Mouse (Mus musculus) forebrain, embryonic 16.5 days (tissue): ENCODE measurements at regions not wholly inside any gene's neighbourhood (a gene's known extent, or its start where the extent isn't known, plus 50 kb on each side); places are given as distances from the start of the nearest gene placed in this dataset.

Source experiments
- ATAC-seq: fragments of 200-750 bp; cut with Nextera tagmentation; 2 replicates; pipeline ENCODE4 v1.8.0; 2017; ENCODE audit warnings: mild to moderate bottlenecking, moderate library complexity
- H3K27ac ChIP-seq: fragments of 300-500 bp; sonication (generic); 2 replicates; pipeline ENCODE4 v1.5.1; 2014; ENCODE audit warnings: low read length, control low read depth
- H3K27me3 ChIP-seq: fragments of 300-500 bp; sonication (generic); replicated peaks from 2 replicates; pipeline ENCODE4 v1.6.1; 2014; ENCODE audit warnings: low read length; ENCODE audit not compliant: control insufficient read depth, insufficient read depth
- H3K36me3 ChIP-seq: fragments of 300-500 bp; sonication (generic); 2 replicates; pipeline ENCODE4 v1.6.1; 2014; ENCODE audit not compliant: control insufficient read depth, insufficient read depth
- H3K4me1 ChIP-seq: fragments of 300-500 bp; sonication (generic); replicated peaks from 2 replicates; pipeline ENCODE4 v1.6.1; 2014; ENCODE audit warnings: low read length; ENCODE audit not compliant: control insufficient read depth, insufficient read depth
- H3K4me2 ChIP-seq: fragments of 300-500 bp; sonication (generic); 2 replicates; pipeline ENCODE4 v1.6.1; 2014; ENCODE audit warnings: mild to moderate bottlenecking, low read length, control low read depth
- H3K4me3 ChIP-seq: fragments of 300-500 bp; sonication (generic); replicated peaks from 2 replicates; pipeline ENCODE4 v1.5.1; 2014; ENCODE audit warnings: mild to moderate bottlenecking, low read length, control low read depth
- H3K9ac ChIP-seq: fragments of 300-500 bp; sonication (generic); replicated peaks from 2 replicates; pipeline ENCODE4 v1.6.1; 2014; ENCODE audit warnings: low read depth, low read length, control low read depth
- H3K9me3 ChIP-seq: fragments of 300-500 bp; sonication (generic); 2 replicates; pipeline ENCODE4 v1.6.1; 2016; ENCODE audit warnings: low read length; ENCODE audit not compliant: control insufficient read depth
- WGBS: fragments of 180-500 bp; shearing (Covaris S2); extraction: QIAGEN DNeasy Blood & Tissue Kit; methylation state at CpG from one replicate; pipeline ENCODE4 v1.1.7; 2014; 5-methylcytosine and 5-hydroxymethylcytosine counted together

DNA sequence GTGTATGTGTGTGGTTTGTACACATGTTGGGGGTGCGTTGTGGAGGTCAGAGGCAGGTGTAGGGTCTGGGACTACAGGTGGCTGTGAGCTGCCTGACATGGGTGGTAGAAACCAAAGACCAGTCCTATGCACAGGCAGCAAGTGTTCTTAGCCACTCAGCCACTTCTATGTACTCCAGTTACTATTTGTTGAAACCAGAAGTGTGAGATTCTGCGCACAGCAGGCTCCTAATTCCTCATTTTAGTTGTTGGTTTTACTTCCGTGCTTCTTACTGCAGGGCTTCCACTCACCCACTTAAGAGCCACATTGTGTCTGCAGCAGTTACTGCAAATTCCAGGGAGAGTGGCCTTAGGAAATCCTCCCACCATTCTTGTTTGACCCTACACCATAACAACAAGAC lies 208.0 kb upstream of the Runx1 start:
- H3K4me3 ChIP-seq: no peak overlapping the region
- ATAC-seq: no peak
- H3K4me2 ChIP-seq: no peak overlapping the region
- no peak overlapping the region for H3K27ac ChIP-seq
- no peaks in the 10 kb centered on the region for H3K4me1 ChIP-seq
- no peak overlapping the region for H3K9ac ChIP-seq
- H3K36me3 ChIP-seq: no peaks in the 10 kb centered on the region
- 81% methylated on average over 3 of the region's 3 CpGs for WGBS
- no peaks in the 10 kb centered on the region for H3K27me3 ChIP-seq
- H3K9me3 ChIP-seq: no peaks in the 10 kb centered on the region

DNA sequence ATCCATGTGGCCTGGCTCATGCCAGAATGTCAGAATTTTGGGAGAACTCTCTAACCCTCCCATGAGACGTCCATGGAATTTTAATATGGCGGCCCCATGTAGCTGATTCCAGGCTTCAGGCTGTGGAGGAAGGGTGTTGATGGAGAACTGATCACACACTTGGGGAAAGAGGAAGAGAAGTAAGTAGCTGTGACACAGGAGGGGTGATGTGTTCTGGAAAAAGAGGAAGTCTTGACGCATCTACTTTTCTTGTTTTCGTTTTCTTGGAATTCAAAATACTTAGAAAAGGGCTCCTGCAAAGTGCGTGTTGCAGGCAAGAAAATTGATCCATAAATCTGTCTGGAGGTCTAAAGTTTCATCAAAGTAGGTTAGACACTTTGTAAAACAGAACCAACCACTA lies 205.7 kb upstream of the Runx1 start:
- WGBS: 91% methylated on average over 5 of the region's 5 CpGs
- ATAC-seq: no peak
- Histone ChIP-seq H3K9ac (no peak overlapping the region), H3K27me3 (no peaks in the 10 kb centered on the region), H3K9me3 (no peaks in the 10 kb centered on the region), H3K4me3 (no peak overlapping the region), H3K4me1 (no peaks in the 10 kb centered on the region), H3K36me3 (no peaks in the 10 kb centered on the region), H3K27ac (no peak overlapping the region), H3K4me2 (no peak overlapping the region)

DNA sequence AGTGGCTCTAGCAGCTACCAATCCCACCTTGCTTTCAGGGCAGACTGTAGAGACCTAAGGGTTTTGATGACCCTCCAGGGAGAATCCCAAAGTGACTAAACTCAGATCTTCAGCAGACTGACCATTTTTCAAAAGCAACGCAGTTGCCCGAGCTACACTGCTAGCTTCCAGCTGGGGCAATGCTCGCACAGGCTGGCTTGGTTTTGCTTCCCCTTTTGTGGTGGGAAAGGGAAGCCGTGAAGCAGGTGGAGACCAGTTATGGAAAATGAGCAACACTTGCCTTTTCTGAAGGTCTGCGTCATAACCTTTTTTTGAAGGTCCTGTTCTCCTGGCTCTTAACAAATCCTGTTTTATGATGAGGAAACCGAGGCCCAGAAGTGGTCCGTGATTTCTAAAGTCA lies 202.7 kb upstream of the Runx1 start:
- 85% methylated on average over 7 of the region's 7 CpGs for WGBS
- no peak overlapping the region for H3K4me3 ChIP-seq
- H3K9ac ChIP-seq: no peak overlapping the region
- H3K36me3 ChIP-seq: no peaks in the 10 kb centered on the region
- no peak overlapping the region for H3K4me2 ChIP-seq
- no peaks in the 10 kb centered on the region for H3K9me3 ChIP-seq
- H3K27ac ChIP-seq: no peak overlapping the region
- H3K4me1 ChIP-seq: no peaks in the 10 kb centered on the region
- ATAC-seq: no peak
- no peaks in the 10 kb centered on the region for H3K27me3 ChIP-seq

DNA sequence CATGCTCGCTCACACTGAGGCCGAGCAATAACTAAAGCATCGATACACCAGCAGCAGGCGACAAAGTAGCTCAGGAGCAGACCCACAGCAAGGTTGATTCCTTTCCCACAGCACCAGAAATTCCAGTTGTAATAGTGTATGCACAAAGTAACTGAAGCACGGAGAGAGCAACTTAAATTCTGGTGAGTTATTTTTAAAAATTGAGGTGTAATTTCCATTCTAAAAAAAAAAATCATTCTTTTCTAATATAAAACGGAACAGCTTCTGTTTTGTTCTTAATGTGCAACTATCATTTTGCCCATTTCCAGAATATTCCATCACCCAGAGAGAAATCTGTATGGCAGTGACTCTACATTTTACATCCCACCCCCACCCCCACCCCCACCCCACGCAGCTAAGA lies 202.1 kb upstream of the Runx1 start:
- Histone ChIP-seq H3K27me3 (no peaks in the 10 kb centered on the region), H3K4me3 (no peak overlapping the region), H3K27ac (no peak overlapping the region), H3K4me2 (no peak overlapping the region), H3K4me1 (no peaks in the 10 kb centered on the region), H3K9ac (no peak overlapping the region), H3K9me3 (no peaks in the 10 kb centered on the region), H3K36me3 (no peaks in the 10 kb centered on the region)
- ATAC-seq: no peak
- 89% methylated on average over 7 of the region's 7 CpGs for WGBS

DNA sequence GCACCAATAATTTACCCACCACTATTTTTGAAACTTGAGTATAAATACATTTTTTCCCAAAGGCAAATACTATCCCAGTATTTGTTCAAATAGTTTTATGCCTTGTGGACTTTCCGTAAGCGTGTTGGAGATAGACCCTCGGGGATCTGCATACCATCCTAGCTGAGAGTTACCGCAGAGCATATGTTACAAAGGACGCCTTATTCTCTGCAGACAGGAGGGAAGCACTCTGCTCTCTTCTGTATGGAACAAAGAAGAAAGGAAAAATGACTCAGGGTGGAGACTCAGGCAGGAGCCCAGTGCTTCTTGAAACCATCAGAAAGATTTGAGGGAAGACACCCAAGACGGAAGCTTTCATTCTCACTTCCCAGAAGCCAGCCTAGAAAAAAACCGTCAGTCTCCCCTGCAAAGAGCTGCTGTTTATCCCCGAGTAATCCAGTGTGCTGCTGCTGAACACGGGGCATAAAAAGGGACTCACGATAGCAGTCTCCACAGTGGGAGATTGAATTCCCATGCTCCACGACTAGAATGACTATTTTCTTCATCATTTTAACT lies 200.2 kb upstream of the Runx1 start:
- no peak overlapping the region for H3K4me3 ChIP-seq
- H3K9ac ChIP-seq: no peak overlapping the region
- whole genome bisulfite sequencing: 59% methylated on average over 11 of the region's 11 CpGs
- H3K9me3 ChIP-seq: no peaks in the 10 kb centered on the region
- no peaks in the 10 kb centered on the region for H3K4me1 ChIP-seq
- H3K27ac ChIP-seq: no peak overlapping the region
- no peak overlapping the region for H3K4me2 ChIP-seq
- no peaks in the 10 kb centered on the region for H3K36me3 ChIP-seq
- H3K27me3 ChIP-seq: no peaks in the 10 kb centered on the region
- ATAC-seq: no peak

DNA sequence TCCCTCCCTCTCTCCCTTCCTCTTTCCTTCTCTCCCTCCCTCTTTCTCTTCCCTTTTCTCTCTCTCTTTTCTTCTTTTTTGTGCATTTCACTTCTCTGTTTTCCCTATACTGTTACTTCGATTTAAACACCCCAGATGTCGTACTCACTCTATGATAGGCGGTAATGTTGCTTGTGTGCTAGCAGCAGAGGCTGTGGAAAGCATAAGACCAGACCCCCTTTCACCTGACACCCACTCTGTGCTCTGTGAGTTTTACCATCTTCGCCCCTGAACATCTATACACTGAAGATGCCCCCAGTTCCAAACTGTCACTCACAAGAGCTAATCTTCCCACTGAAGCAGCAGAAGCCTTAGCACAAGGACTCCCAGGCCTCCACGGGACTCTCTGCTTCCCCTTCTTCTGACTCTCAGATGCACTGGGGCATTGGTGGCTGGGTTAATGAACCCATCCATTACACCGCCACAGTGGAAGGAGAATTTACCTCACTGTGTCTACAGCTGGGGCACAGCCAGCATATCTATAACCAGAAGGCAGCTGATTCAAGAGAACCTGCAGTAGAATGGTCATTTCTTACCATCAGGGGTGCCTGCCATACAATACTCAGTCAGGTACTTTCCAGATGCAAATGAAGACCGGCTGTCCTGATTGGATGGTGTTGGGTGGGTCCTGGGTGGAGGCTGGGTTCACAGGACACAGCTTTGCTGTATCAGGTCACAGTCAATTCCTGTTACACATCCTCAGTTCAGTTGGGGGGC lies 194.0 kb upstream of the Runx1 start:
- H3K4me3 ChIP-seq: no peak overlapping the region
- no peak for ATAC-seq
- no peaks in the 10 kb centered on the region for H3K27me3 ChIP-seq
- no peaks in the 10 kb centered on the region for H3K4me1 ChIP-seq
- 72% methylated on average over 7 of the region's 7 CpGs for WGBS
- no peaks in the 10 kb centered on the region for H3K36me3 ChIP-seq
- H3K4me2 ChIP-seq: no peak overlapping the region
- no peak overlapping the region for H3K9ac ChIP-seq
- H3K27ac ChIP-seq: no peak overlapping the region
- H3K9me3 ChIP-seq: no peaks in the 10 kb centered on the region

DNA sequence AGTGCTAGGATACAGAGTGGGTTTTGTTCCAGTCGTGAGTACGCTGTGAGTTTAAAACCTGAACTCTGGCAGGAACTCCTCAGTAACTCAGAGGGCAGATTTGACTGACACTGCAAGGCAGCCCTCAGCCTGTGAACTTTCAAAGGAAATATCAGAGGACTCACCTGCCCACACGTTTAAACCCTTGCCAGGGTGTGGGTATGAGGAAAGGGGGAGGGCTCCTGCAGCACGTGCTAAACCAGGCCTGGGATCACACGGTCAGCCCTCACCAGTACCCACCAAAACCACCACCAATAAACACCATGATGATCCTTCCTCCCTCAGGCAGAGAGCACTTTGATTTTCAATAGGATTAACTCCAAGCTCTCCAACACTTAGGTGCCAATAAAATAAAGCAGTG lies 192.8 kb upstream of the Runx1 start:
- no peak for ATAC-seq
- Histone ChIP-seq H3K36me3 (no peaks in the 10 kb centered on the region), H3K27me3 (no peaks in the 10 kb centered on the region), H3K27ac (no peak overlapping the region), H3K4me3 (no peak overlapping the region), H3K9me3 (no peaks in the 10 kb centered on the region), H3K4me1 (no peaks in the 10 kb centered on the region), H3K9ac (no peak overlapping the region), H3K4me2 (no peak overlapping the region)
- 58% methylated on average over 5 of the region's 5 CpGs for WGBS

DNA sequence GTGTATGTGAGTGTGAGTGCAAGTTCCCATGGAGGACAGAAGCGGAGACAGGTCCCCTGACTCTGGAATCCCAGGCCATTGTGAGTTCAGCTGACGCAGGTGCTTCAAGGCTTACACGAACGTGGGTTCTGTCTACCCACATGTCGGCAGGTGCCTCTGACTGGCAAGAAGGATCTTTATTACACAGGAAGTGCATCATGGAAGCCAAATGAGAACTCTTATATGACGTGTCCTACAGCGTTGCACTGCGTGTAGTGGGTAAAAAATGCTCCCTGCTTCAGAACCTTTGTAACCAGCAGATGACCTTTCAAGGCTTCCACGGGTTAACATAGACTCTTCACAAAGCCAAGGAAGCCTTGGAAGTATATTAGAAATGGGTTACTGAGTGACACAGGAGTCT lies 191.1 kb upstream of the Runx1 start:
- Histone ChIP-seq H3K27me3 (no peaks in the 10 kb centered on the region), H3K4me2 (no peak overlapping the region), H3K36me3 (no peaks in the 10 kb centered on the region), H3K4me1 (no peaks in the 10 kb centered on the region), H3K9me3 (no peaks in the 10 kb centered on the region), H3K27ac (no peak overlapping the region), H3K9ac (no peak overlapping the region), H3K4me3 (no peak overlapping the region)
- 93% methylated on average over 9 of the region's 9 CpGs for WGBS
- no peak for ATAC-seq

DNA sequence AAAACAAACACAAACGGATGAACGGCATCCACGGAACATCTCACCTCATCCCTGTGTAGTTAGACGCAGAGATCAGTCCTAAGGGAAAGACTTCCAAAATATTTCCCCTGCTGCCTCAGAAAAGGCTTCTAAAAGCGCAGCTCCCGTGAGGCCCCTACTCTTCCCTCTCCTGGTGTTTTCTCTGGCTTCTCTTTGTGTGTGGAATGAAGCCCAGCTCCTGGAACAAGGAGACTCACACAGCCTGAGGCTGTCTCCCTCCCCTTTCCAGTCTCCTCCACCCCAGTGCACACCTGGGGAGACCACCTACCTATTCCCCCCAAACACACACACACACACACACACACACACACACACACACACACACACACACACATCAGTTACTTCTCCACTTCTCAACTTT lies 189.7 kb upstream of the Runx1 start:
- Histone ChIP-seq H3K36me3 (no peaks in the 10 kb centered on the region), H3K9ac (no peak overlapping the region), H3K4me1 (no peaks in the 10 kb centered on the region), H3K4me2 (no peak overlapping the region), H3K4me3 (no peak overlapping the region), H3K27ac (no peak overlapping the region), H3K9me3 (no peaks in the 10 kb centered on the region), H3K27me3 (no peaks in the 10 kb centered on the region)
- ATAC-seq: no peak
- WGBS: 64% methylated on average over 6 of the region's 6 CpGs

DNA sequence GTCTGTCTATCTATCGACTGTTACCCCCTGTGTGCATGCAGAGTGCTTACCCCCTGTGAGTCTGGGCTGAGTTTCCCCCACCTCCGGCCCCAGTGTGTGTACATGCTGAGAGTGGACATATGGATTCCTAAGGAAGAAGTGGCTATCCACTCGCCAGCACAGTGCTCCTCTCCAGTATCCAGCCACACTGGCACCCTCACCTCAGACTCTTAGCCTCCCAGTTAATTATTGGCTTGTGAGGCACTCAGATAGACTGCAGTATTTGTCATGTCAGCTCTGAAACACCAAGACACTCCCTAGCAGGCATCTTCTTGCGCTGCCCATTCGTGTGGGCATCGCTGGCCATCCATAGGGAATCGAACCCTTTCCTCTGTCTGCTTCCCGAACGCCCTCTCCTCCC lies 189.0 kb upstream of the Runx1 start:
- Histone ChIP-seq H3K36me3 (no peaks in the 10 kb centered on the region), H3K9ac (no peak overlapping the region), H3K27me3 (no peaks in the 10 kb centered on the region), H3K4me2 (no peak overlapping the region), H3K4me1 (no peaks in the 10 kb centered on the region), H3K4me3 (no peak overlapping the region), H3K9me3 (no peaks in the 10 kb centered on the region), H3K27ac (no peak overlapping the region)
- WGBS: 93% methylated on average over 9 of the region's 9 CpGs
- no peak for ATAC-seq
